Mouse (Mus musculus) intestine, postnatal 0 days (tissue): ENCODE results near the gene Coro6. TPM values are rescaled to one million over a fixed set of nuclear protein-coding genes. Genes with fewer than 3 reads are reported as not detected.

Experiments used
- ATAC-seq: fragments of 200-750 bp; cut with Nextera tagmentation; 2 replicates; pipeline ENCODE4 v1.8.0; 2017; ENCODE audit warnings: mild to moderate bottlenecking, moderate TSS enrichment, moderate library complexity
- H3K27ac ChIP-seq: fragments of 300-500 bp; sonication (generic); 2 replicates; pipeline ENCODE4 v1.5.1; 2014; ENCODE audit warnings: mild to moderate bottlenecking, low read depth, low read length, moderate library complexity
- H3K27me3 ChIP-seq: fragments of 300-500 bp; sonication (generic); replicated peaks from 2 replicates; pipeline ENCODE4 v1.6.1; 2014; ENCODE audit warnings: low read length, mixed read lengths; ENCODE audit not compliant: control insufficient read depth, insufficient read depth
- H3K36me3 ChIP-seq: fragments of 300-500 bp; sonication (generic); 2 replicates; pipeline ENCODE4 v1.6.1; 2014; ENCODE audit warnings: mild to moderate bottlenecking, moderate library complexity; ENCODE audit not compliant: control insufficient read depth, insufficient read depth
- H3K4me1 ChIP-seq: fragments of 300-500 bp; sonication (generic); replicated peaks from 2 replicates; pipeline ENCODE4 v1.6.1; 2014; ENCODE audit warnings: antibody characterized with exemption, low read length, mixed read lengths; ENCODE audit not compliant: control insufficient read depth, insufficient read depth
- H3K4me2 ChIP-seq: fragments of 300-500 bp; sonication (generic); replicated peaks from 2 replicates; pipeline ENCODE4 v1.6.1; 2014; ENCODE audit warnings: low read depth, mild to moderate bottlenecking, moderate library complexity
- H3K4me3 ChIP-seq: fragments of 300-500 bp; sonication (generic); 2 replicates; pipeline ENCODE4 v1.5.1; 2014; ENCODE audit warnings: low read depth, low read length
- H3K9ac ChIP-seq: fragments of 300-500 bp; sonication (generic); 2 replicates; pipeline ENCODE4 v1.6.1; 2014; ENCODE audit warnings: mild to moderate bottlenecking, low read depth, low read length
- H3K9me3 ChIP-seq: fragments of 300-500 bp; sonication (generic); 2 replicates; pipeline ENCODE4 v1.6.1; 2016; ENCODE audit warnings: mixed run types; ENCODE audit not compliant: control insufficient read depth
- CTCF ChIP-seq: sonication (generic); IDR thresholded peaks from 2 replicates; pipeline ENCODE4 v1.5.1; 2016; ENCODE audit warnings: low read depth, mild to moderate bottlenecking, control low read depth, antibody characterized with exemption, moderate library complexity
- WGBS: fragments of 180-500 bp; shearing (Covaris S2); extraction: QIAGEN DNeasy Blood & Tissue Kit; methylation state at CpG from one replicate; pipeline ENCODE4 v1.1.7; 2014; 5-methylcytosine and 5-hydroxymethylcytosine counted together
- polyA plus RNA-seq: library from polyadenylated mRNA; unstranded; fragments of >200 nt; fragmentation: Nextera tagmentation; extraction: Ambion mirVana; gene quantifications from 2 replicates; pipeline ENCODE4 v1.2.1, GENCODE M21; 2015

Gene Coro6
- 0.18 TPM in 2 replicates for polyA plus RNA-seq

DNA sequence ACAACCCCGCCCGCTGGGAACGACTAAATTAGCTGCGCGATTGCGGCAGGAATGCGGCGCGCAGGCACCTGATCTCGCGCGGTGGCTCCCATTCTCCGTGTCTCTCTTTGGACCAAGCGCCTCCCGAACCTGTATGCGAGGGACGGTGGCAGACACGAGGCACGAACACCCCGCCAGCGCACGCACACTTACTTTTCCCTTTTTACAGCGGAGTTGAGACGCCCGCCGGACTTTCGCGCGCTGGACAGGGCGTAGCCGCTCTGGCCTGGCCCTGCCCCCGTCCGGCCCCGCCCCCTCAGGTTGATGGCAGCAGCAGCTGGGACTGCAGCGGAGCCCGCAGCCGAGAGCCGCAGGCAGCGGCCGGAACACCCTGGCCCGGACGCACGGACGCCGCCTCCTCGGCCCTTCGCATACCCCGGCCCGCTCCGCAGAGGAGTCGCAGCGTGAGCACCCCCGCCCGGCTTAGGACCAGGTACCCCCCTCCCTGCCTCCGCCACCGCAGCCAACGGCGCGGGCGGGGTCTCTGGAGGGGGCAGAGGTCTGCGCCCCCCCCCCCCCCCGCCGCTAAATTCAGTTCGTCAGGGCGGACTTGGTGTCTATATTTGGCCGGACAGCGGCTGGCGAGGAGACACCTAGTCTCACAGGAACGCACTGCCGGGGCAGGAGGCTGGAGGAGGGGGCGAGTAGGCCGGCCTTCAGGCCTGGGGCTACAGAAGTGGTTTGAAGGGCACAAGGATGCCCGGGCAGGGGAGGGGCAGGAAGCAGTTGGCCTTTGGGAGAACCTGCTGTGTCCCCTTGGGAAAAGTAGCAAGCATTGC is at the start of gene Coro6:
Gene Coro6, plus strand, starts transcription at position 129 of the 818 bp plus-strand sequence.
- peak within 1 kb of the TSS; percentile 96 for H3K4me2 ChIP-seq
- H3K4me1 ChIP-seq, result no peaks in the 10 kb centered on the region; the same call in 1 of the 2 replicates
- H3K27ac ChIP-seq, result no peak within 1 kb of the TSS
- peaks cover 41% of the 10 kb centered on the region for H3K27me3 ChIP-seq
- no peaks in the 10 kb centered on the region for H3K9me3 ChIP-seq
- H3K36me3 ChIP-seq, result no peaks in the 10 kb centered on the region
- WGBS, result 1% methylated on average over 70 of the region's 73 CpGs
- 0 out of 2 replicates have a peak within 1 kb of the TSS, but pooled peaks have one; percentile 1 for H3K9ac ChIP-seq
- peak; percentile 46; the same call in 1 of the 2 replicates for ATAC-seq
- no peak for TF ChIP-seq CTCF
- peak within 1 kb of the TSS; percentile 57 for H3K4me3 ChIP-seq

- H3K9me3 ChIP-seq, result no peaks in the 10 kb centered on the region
- no peak overlapping the region for H3K4me3 ChIP-seq
- H3K27me3 ChIP-seq, result no peaks in the 10 kb centered on the region
- H3K36me3 ChIP-seq, result no peaks in the 10 kb centered on the region
- no peaks in the 10 kb centered on the region for H3K4me1 ChIP-seq
- H3K27ac ChIP-seq, result no peak overlapping the region
- H3K9ac ChIP-seq, result no peak overlapping the region
- 75% methylated on average over 2 of the region's 2 CpGs for WGBS
- no peak overlapping the region for H3K4me2 ChIP-seq
- TF ChIP-seq CTCF, result no peak
- ATAC-seq, result no peak
Measured at GRCm38 (mm10) chr11:77414141-77414839, 47.9 kb upstream of the Coro6 start.

GRCm38 (mm10) chr11:77416212-77417000 is 45.8 kb upstream of the Coro6 start:
- TF ChIP-seq CTCF, result no peak
- no peak overlapping the region for H3K9ac ChIP-seq
- H3K27me3 ChIP-seq, result no peaks in the 10 kb centered on the region
- no peak overlapping the region for H3K4me3 ChIP-seq
- ATAC-seq, result no peak
- WGBS, result 74% methylated on average over 4 of the region's 4 CpGs
- no peaks in the 10 kb centered on the region for H3K9me3 ChIP-seq
- no peak overlapping the region for H3K4me2 ChIP-seq
- H3K36me3 ChIP-seq, result no peaks in the 10 kb centered on the region
- H3K4me1 ChIP-seq, result no peaks in the 10 kb centered on the region
- H3K27ac ChIP-seq, result no peak overlapping the region

- WGBS, result 66% methylated on average over 4 of the region's 4 CpGs
- Histone ChIP-seq H3K4me2 (no peak overlapping the region), H3K9me3 (no peaks in the 10 kb centered on the region), H3K9ac (no peak overlapping the region), H3K27ac (no peak overlapping the region), H3K27me3 (no peaks in the 10 kb centered on the region), H3K4me3 (no peak overlapping the region), H3K4me1 (no peaks in the 10 kb centered on the region), H3K36me3 (no peaks in the 10 kb centered on the region)
- no peak for TF ChIP-seq CTCF
- no peak for ATAC-seq
Measured at GRCm38 (mm10) chr11:77418021-77418420, 44.2 kb upstream of the Coro6 start.

- Histone ChIP-seq H3K4me2 (no peak overlapping the region), H3K4me3 (no peak overlapping the region), H3K27ac (no peak overlapping the region), H3K9me3 (no peaks in the 10 kb centered on the region), H3K27me3 (no peaks in the 10 kb centered on the region), H3K9ac (no peak overlapping the region), H3K4me1 (no peaks in the 10 kb centered on the region), H3K36me3 (peaks cover 10% of the 10 kb centered on the region; the same call in 1 of the 2 replicates)
- no peak for ATAC-seq
- no peak for TF ChIP-seq CTCF
- WGBS, result 53% methylated on average over 4 of the region's 4 CpGs
Measured at GRCm38 (mm10) chr11:77423175-77423859, 38.9 kb upstream of the Coro6 start.
